Mouse (Mus musculus) liver, postnatal 0 days (tissue): ENCODE results near the gene Grin3a. TPM values are rescaled to one million over a fixed set of nuclear protein-coding genes. Genes with fewer than 3 reads are reported as not detected.

ENCODE experiments used
- ATAC-seq: fragments of 200-750 bp; cut with Nextera tagmentation; 2 replicates; pipeline ENCODE4 v1.8.0; 2017; ENCODE audit warnings: mild to moderate bottlenecking, moderate library complexity
- DNase-seq: peaks from one replicate; pipeline ENCODE4 v3.0.0-alpha.2; 2016
- H3K27ac ChIP-seq: fragments of 300-500 bp; sonication (generic); 2 replicates; pipeline ENCODE4 v1.5.1; 2014; ENCODE audit warnings: antibody characterized with exemption, moderate library complexity, mild to moderate bottlenecking, low read depth
- H3K27me3 ChIP-seq: fragments of 300-500 bp; sonication (generic); 2 replicates; pipeline ENCODE4 v1.6.1; 2014; ENCODE audit warnings: low read length, control low read depth, mixed read lengths; ENCODE audit not compliant: insufficient read depth
- H3K36me3 ChIP-seq: fragments of 300-500 bp; sonication (generic); replicated peaks from 2 replicates; pipeline ENCODE4 v1.6.1; 2014; ENCODE audit warnings: mild to moderate bottlenecking, control low read depth, low read length, moderate library complexity, mixed read lengths; ENCODE audit not compliant: insufficient read depth
- H3K4me1 ChIP-seq: fragments of 300-500 bp; sonication (generic); 2 replicates; pipeline ENCODE4 v1.6.1; 2014; ENCODE audit warnings: antibody characterized with exemption, mild to moderate bottlenecking, control low read depth; ENCODE audit not compliant: insufficient read depth
- H3K4me2 ChIP-seq: fragments of 300-500 bp; sonication (generic); 2 replicates; pipeline ENCODE4 v1.6.1; 2014; ENCODE audit warnings: low read depth, mild to moderate bottlenecking, low read length, moderate library complexity, mixed read lengths
- H3K4me3 ChIP-seq: fragments of 300-500 bp; sonication (generic); 2 replicates; pipeline ENCODE4 v1.5.1; 2014; ENCODE audit warnings: low read depth, low read length
- H3K9ac ChIP-seq: fragments of 300-500 bp; sonication (generic); replicated peaks from 2 replicates; pipeline ENCODE4 v1.6.1; 2014; ENCODE audit warnings: mild to moderate bottlenecking, moderate library complexity
- H3K9me3 ChIP-seq: fragments of 300-500 bp; sonication (generic); 2 replicates; pipeline ENCODE4 v1.6.1; 2016; ENCODE audit warnings: mild to moderate bottlenecking, control low read depth, low read length, mixed read lengths
- CTCF ChIP-seq: sonication (generic); IDR thresholded peaks from 2 replicates; pipeline ENCODE4 v1.5.1; 2016; ENCODE audit warnings: antibody characterized with exemption, low read depth
- WGBS: fragments of 180-500 bp; shearing (Covaris S2); extraction: QIAGEN DNeasy Blood & Tissue Kit; methylation state at CpG from one replicate; pipeline ENCODE4 v1.1.7; 2014; ENCODE audit not compliant: insufficient replicate concordance; 5-methylcytosine and 5-hydroxymethylcytosine counted together
- polyA plus RNA-seq: library from polyadenylated mRNA; unstranded; fragments of >200 nt; fragmentation: Nextera tagmentation; extraction: Ambion mirVana; gene quantifications from 2 replicates; pipeline ENCODE4 v1.2.1, GENCODE M21; 2015

Grin3a gene
- polyA plus RNA-seq, 1 experiment from 2014 or later: not detected

- no peak overlapping the region for H3K27ac ChIP-seq
- H3K9ac ChIP-seq: no peak overlapping the region
- DNase-seq: no peak
- H3K4me2 ChIP-seq: no peak overlapping the region
- no peaks in the 10 kb centered on the region for H3K9me3 ChIP-seq
- ATAC-seq: no peak
- WGBS: 59% methylated on average over 10 of the region's 10 CpGs
- H3K4me1 ChIP-seq: no peaks in the 10 kb centered on the region
- no peaks in the 10 kb centered on the region for H3K36me3 ChIP-seq
- H3K27me3 ChIP-seq: no peaks in the 10 kb centered on the region
- no peak overlapping the region for H3K4me3 ChIP-seq
- TF ChIP-seq CTCF: no peak
These were observed 228.6 kb downstream of the Grin3a start for GRCm38 (mm10) chr4:49616924-49617323.

Other genes starting within 250 kb of the Grin3a start
- 3.3 and 3.9 TPM in 2 replicates for gene Tmem246, start 247.9 kb downstream of the Grin3a start, polyA plus RNA-seq
- 9.4 and 11.8 TPM in 2 replicates for gene Rnf20, start 213.7 kb downstream of the Grin3a start, polyA plus RNA-seq
- not detected in 2 replicates for gene Ppp3r2, start 163.7 kb downstream of the Grin3a start, polyA plus RNA-seq